Mouse (Mus musculus): ENCODE results near the gene Stat5b. TPM values are rescaled to one million over a fixed set of nuclear protein-coding genes. Genes with fewer than 3 reads are reported as not detected.

The Stat5b gene
- polyA plus RNA-seq, 1 experiment = 15.1 TPM

GRCm38 (mm10) chr11:100759611-100760233, 90.8 kb downstream of the Stat5b start, which contains the start of gene Kcnh4:
Gene Kcnh4 (minus strand): TSS chr11:100759942.
- Histone ChIP-seq H3K4me3 (ENCODE audit: insufficient read depth, low read depth, low read length) (0 out of 2 replicates have a peak within 1 kb of the TSS, but pooled peaks have one; percentile 2), H3K4me1 (ENCODE audit: control insufficient read depth, insufficient read depth, insufficient read length, low read length) (no peaks in the 10 kb centered on the region), H3K27ac (replicated peaks; ENCODE audit: low read depth, low read length) (no peak within 1 kb of the TSS)

- no peak overlapping the region for H3K4me3 ChIP-seq (ENCODE audit: insufficient read depth, low read depth, low read length)
- no peak overlapping the region for H3K27ac ChIP-seq (replicated peaks; ENCODE audit: low read depth, low read length)
- H3K4me1 ChIP-seq (ENCODE audit: control insufficient read depth, insufficient read depth, insufficient read length, low read length) = no peaks in the 10 kb centered on the region
These were observed 91.6 kb downstream of the Stat5b start for GRCm38 (mm10) chr11:100758707-100759610.

GRCm38 (mm10) chr11:100757566-100757965, 93.0 kb downstream of the Stat5b start:
- no peak overlapping the region for H3K27ac ChIP-seq (replicated peaks; ENCODE audit: low read depth, low read length)
- no peak overlapping the region for H3K4me3 ChIP-seq (ENCODE audit: insufficient read depth, low read depth, low read length)
- no peaks in the 10 kb centered on the region for H3K4me1 ChIP-seq (ENCODE audit: control insufficient read depth, insufficient read depth, insufficient read length, low read length)

- H3K4me3 ChIP-seq (ENCODE audit: insufficient read depth, low read depth, low read length) = no peak overlapping the region
- no peaks in the 10 kb centered on the region for H3K4me1 ChIP-seq (ENCODE audit: control insufficient read depth, insufficient read depth, insufficient read length, low read length)
These were observed 94.0 kb downstream of the Stat5b start for GRCm38 (mm10) chr11:100756476-100756875.

GRCm38 (mm10) chr11:100754693-100755057, 95.8 kb downstream of the Stat5b start:
- H3K4me3 ChIP-seq (ENCODE audit: insufficient read depth, low read depth, low read length) = no peak overlapping the region
- H3K4me1 ChIP-seq (ENCODE audit: control insufficient read depth, insufficient read depth, insufficient read length, low read length) = no peaks in the 10 kb centered on the region
- H3K27ac ChIP-seq (replicated peaks; ENCODE audit: low read depth, low read length) = no peak overlapping the region

More at GRCm38 (mm10) chr11:100756476-100756875, 94.0 kb downstream of the Stat5b start:
- no peak overlapping the region for H3K27ac ChIP-seq (replicated peaks; ENCODE audit: low read depth, low read length)

GRCm38 (mm10) chr11:100754021-100754692, 96.4 kb downstream of the Stat5b start:
- H3K4me3 ChIP-seq (ENCODE audit: insufficient read depth, low read depth, low read length) = no peak overlapping the region
- no peak overlapping the region for H3K27ac ChIP-seq (replicated peaks; ENCODE audit: low read depth, low read length)
- H3K4me1 ChIP-seq (ENCODE audit: control insufficient read depth, insufficient read depth, insufficient read length, low read length) = no peaks in the 10 kb centered on the region

GRCm38 (mm10) chr11:100752294-100752693, 98.2 kb downstream of the Stat5b start:
- Histone ChIP-seq H3K4me1 (ENCODE audit: control insufficient read depth, insufficient read depth, insufficient read length, low read length) (no peaks in the 10 kb centered on the region), H3K4me3 (ENCODE audit: insufficient read depth, low read depth, low read length) (no peak overlapping the region), H3K27ac (replicated peaks; ENCODE audit: low read depth, low read length) (no peak overlapping the region)

GRCm38 (mm10) chr11:100750127-100750526, 100.4 kb downstream of the Stat5b start:
- no peak overlapping the region for H3K27ac ChIP-seq (replicated peaks; ENCODE audit: low read depth, low read length)
- no peak overlapping the region for H3K4me3 ChIP-seq (ENCODE audit: insufficient read depth, low read depth, low read length)
- no peaks in the 10 kb centered on the region for H3K4me1 ChIP-seq (ENCODE audit: control insufficient read depth, insufficient read depth, insufficient read length, low read length)

GRCm38 (mm10) chr11:100749469-100749868, 101.1 kb downstream of the Stat5b start:
- Histone ChIP-seq H3K4me3 (ENCODE audit: insufficient read depth, low read depth, low read length) (no peak overlapping the region), H3K4me1 (ENCODE audit: control insufficient read depth, insufficient read depth, insufficient read length, low read length) (no peaks in the 10 kb centered on the region)

GRCm38 (mm10) chr11:100748620-100749019, 101.9 kb downstream of the Stat5b start:
- Histone ChIP-seq H3K4me3 (ENCODE audit: insufficient read depth, low read depth, low read length) (no peak overlapping the region), H3K4me1 (ENCODE audit: control insufficient read depth, insufficient read depth, insufficient read length, low read length) (no peaks in the 10 kb centered on the region), H3K27ac (replicated peaks; ENCODE audit: low read depth, low read length) (no peak overlapping the region)

More at GRCm38 (mm10) chr11:100749469-100749868, 101.1 kb downstream of the Stat5b start:
- no peak overlapping the region for H3K27ac ChIP-seq (replicated peaks; ENCODE audit: low read depth, low read length)

GRCm38 (mm10) chr11:100747114-100747513, 103.4 kb downstream of the Stat5b start:
- H3K4me1 ChIP-seq (ENCODE audit: control insufficient read depth, insufficient read depth, insufficient read length, low read length) = no peaks in the 10 kb centered on the region
- no peak overlapping the region for H3K27ac ChIP-seq (replicated peaks; ENCODE audit: low read depth, low read length)
- no peak overlapping the region for H3K4me3 ChIP-seq (ENCODE audit: insufficient read depth, low read depth, low read length)

- H3K4me1 ChIP-seq (ENCODE audit: control insufficient read depth, insufficient read depth, insufficient read length, low read length) = peaks cover 3% of the 10 kb centered on the region; the same call in 1 of the 2 replicates
- H3K4me3 ChIP-seq (ENCODE audit: insufficient read depth, low read depth, low read length) = no peak overlapping the region
- no peak overlapping the region for H3K27ac ChIP-seq (replicated peaks; ENCODE audit: low read depth, low read length)
These were observed 104.0 kb downstream of the Stat5b start for GRCm38 (mm10) chr11:100746546-100746945.

GRCm38 (mm10) chr11:100745085-100745484, 105.4 kb downstream of the Stat5b start:
- H3K27ac ChIP-seq (replicated peaks; ENCODE audit: low read depth, low read length) = no peak overlapping the region
- no peak overlapping the region for H3K4me3 ChIP-seq (ENCODE audit: insufficient read depth, low read depth, low read length)
- H3K4me1 ChIP-seq (ENCODE audit: control insufficient read depth, insufficient read depth, insufficient read length, low read length) = peaks cover 7% of the 10 kb centered on the region; the same call in 1 of the 2 replicates

- Histone ChIP-seq H3K4me1 (ENCODE audit: control insufficient read depth, insufficient read depth, insufficient read length, low read length) (peaks cover 13% of the 10 kb centered on the region), H3K4me3 (ENCODE audit: insufficient read depth, low read depth, low read length) (no peak overlapping the region), H3K27ac (replicated peaks; ENCODE audit: low read depth, low read length) (no peak overlapping the region)
These were observed 109.2 kb downstream of the Stat5b start for GRCm38 (mm10) chr11:100741348-100741747.

- H3K4me3 ChIP-seq (ENCODE audit: insufficient read depth, low read depth, low read length) = no peak overlapping the region
- H3K27ac ChIP-seq (replicated peaks; ENCODE audit: low read depth, low read length) = no peak overlapping the region
- peaks cover 26% of the 10 kb centered on the region for H3K4me1 ChIP-seq (ENCODE audit: control insufficient read depth, insufficient read depth, insufficient read length, low read length)
These were observed 111.8 kb downstream of the Stat5b start for GRCm38 (mm10) chr11:100738749-100739148.
